Mouse (Mus musculus) retina, postnatal 1 day (tissue): ENCODE measurements around the gene Ddc.

Experiments used
- DNase-seq: peaks from one replicate; pipeline ENCODE4 v3.0.0-alpha.2; 2012

Gene Ddc

GRCm38 (mm10) chr11:11897645-11898357 is at the start of gene Ddc:
Ddc (minus strand) TSS chr11:11898144.
- no peak for DNase-seq

- no peak for DNase-seq
These were observed 47.8 kb upstream of the Ddc start for GRCm38 (mm10) chr11:11945766-11946165.

- DNase-seq: no peak
These were observed 46.9 kb upstream of the Ddc start for GRCm38 (mm10) chr11:11944814-11945213.

GRCm38 (mm10) chr11:11944082-11944349 is 46.1 kb upstream of the Ddc start:
- DNase-seq: no peak

GRCm38 (mm10) chr11:11943240-11944081 is 45.5 kb upstream of the Ddc start:
- no peak for DNase-seq

DNA sequence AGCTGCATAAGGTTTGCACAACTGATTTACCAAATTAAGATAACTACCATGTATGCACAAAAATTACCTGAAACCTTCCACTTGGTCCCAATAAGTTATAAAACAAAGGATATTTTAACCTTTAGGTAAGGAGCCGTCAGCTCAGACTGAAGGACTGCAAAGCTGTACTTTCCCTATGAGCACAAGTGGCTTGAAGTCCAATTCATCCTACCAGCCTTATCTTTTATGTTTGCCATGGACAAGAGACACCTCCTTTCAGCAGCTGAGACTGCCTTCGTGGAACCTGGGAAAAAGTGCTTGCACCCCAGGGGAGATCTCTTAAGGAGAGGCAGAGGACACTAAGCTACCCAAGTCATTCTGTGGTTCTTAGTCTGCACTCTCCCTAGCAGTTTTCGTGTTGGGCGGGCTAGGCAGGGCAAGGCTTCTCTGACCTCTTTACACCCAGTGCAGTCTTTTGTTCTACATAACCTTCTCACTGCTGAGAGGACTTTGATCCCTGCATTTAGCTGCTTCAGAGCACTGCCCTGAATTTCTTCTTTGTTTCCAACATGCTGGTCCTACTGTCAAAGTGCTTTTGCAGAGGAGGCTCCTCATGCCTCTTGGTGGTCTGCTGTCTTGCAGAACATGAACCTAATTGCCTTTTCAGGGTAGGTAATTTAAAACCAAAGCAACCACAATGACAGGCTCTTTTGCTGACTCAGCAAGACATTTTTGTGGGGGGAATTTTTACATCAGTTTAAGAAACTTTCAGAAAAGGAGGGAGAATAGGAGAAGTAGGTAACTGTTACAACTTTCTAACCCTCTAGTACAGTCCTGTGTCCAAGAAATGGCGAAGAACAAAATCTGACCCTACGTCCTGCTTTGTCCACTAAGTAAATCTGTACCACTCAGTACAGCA is 44.6 kb upstream of the Ddc start:
- peak; percentile 79 for DNase-seq

DNA sequence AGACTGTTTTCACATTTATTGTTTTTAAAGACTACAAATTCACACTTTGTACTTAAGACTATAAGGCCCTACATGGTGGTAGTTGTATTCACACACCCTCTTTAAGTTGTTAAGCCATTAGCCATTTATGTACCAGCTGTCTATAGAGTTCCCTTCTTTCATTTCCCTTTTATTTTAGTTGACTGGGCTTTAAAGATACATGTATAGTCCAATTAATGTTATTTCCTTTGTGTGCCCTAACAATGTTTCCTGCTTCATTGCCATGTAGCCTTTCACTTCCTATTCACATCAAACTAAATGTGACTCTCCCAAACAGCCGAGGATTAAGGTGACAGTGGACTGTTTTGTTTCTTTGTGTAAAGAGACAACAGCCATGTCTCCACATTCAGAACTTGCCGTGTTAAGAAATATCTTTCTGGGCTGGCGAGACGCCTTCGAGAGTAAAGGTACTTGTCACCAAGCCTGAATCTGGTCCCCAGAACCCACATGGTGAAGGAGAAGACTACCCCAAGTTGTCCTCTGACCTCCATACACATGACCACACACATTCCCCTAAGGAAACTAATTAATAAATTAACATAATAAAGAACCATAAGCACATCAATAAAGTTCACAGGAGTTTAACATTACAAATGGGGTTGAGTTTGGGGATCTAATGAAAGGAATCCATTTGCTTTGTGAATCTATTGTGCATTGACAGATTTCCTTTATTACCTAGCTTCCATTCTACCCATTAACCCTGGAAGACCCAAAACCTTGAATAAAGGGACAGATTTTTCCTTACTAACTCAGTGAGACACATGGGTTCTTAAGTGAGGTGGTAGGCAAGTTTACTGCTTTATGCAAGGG is 43.1 kb upstream of the Ddc start:
- DNase-seq: peak; percentile 87

- no peak for DNase-seq
These were observed 41.7 kb upstream of the Ddc start for GRCm38 (mm10) chr11:11939611-11940010.

DNA sequence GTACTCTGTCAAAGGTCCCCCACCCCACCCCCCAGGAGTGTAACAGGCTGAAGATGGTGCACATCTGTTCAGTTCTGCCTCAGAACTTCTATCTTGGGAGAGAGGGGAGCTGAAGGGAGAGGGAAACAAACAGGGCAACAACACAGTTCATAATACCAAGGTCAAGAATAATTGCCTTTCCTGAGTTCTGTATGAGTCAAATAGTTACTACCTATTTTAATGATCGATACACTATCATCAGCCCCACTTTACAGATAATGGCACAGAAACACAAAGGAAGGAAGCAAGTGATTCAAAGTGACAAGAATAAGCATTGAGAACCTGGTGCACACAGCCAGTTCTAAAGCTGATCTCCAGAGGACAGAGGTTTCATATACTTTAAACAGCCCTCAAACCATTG is 40.6 kb upstream of the Ddc start:
- DNase-seq: no peak

- no peak for DNase-seq
These were observed 39.5 kb upstream of the Ddc start for GRCm38 (mm10) chr11:11937340-11938030.

DNA sequence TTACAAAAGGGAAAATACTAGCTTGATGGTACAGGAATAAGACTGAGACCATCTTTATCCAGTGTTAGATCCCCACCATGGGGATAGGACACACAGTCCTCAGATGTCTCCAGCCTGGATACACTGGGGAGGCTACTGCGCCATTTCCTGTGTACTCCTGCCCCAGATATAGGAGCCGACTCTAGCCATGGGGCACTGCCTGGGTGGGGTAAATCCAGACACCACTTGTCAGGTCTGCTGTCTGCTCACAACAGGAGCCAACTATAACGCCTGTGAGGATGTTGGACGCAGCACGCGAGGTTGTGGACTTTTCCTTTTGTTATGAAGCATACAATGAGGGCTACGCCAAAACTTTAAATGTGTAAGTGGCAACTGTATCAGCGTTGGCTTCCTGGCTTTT is 36.9 kb upstream of the Ddc start:
- no peak for DNase-seq

- DNase-seq: peak; percentile 20
These were observed 34.3 kb upstream of the Ddc start for GRCm38 (mm10) chr11:11932102-11932789.

DNA sequence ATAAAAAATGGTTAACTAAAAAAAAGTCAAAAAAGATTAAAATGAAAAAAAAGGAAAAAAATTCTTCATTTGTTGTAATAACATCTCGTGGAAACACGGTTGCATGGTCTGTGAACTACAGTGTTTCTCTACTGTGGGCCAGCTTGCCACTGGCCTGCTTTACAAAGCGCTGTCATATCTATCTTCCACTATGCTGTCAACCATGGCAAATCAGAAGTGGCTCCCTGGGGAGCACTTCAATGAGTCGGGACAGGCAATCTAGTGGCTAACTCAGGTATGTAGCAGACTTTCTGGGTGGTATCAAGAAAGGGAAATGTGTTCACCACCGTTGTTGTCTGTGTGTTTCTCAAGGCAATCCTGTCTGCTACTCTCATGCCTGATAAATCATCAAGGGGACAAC is 33.7 kb upstream of the Ddc start:
- peak; percentile 29 for DNase-seq

DNA sequence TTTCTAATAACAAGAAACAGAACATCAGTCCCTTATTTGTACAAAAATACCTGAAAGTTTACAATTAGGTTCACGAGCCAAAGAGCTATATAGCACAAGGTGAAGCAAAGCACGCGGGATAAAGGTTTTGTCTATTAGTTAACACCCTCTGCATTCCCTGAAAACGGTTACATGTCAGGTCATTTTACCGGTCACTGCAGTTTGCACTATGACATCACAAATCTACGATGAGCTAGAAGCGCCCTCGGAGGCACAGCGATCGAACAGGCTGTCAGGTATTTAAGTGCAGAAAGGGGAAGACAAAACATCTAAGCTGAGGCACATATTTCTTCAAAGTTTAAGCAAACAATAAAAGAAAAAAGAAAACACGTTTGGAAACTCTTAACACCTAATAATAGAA is 32.6 kb upstream of the Ddc start:
- DNase-seq: no peak

DNA sequence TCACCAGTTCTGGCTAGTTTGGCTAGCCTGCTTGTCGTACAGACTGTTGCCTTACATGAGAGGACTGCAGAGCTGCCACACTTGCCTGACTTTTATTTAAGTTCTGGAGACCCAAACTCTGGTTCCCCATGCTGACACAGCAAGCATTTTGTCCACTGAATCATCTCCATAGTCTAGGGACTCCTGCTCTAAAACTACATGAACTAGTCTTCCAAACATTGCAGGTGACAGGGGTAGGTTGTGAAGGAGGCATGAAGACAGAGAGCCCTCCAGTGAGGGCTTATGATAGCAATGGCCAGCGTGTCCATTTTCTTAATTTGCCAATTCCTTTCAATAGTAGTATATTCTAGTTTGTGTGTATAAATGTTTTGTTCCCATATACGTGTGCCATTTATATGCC is 31.1 kb upstream of the Ddc start:
- no peak for DNase-seq

DNA sequence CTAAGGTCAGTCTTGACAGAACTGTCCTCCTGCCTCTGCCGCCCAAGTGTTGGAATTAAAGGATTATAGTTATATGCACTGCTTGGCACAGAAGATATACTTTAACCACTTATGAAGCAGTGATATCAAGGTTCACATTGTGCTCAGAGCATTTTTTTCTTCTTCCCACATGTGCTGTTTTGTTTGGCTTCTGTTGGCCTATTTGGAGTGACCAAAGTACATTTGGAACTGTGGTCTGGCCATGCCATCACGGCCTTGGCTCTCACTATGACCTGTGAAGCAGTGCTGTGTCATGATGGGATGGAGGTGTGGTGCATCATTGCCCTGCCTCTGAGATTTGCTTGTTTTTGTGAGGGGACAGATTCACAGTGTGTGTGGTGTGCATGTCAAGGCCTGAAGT is 30.6 kb upstream of the Ddc start:
- DNase-seq: no peak

DNA sequence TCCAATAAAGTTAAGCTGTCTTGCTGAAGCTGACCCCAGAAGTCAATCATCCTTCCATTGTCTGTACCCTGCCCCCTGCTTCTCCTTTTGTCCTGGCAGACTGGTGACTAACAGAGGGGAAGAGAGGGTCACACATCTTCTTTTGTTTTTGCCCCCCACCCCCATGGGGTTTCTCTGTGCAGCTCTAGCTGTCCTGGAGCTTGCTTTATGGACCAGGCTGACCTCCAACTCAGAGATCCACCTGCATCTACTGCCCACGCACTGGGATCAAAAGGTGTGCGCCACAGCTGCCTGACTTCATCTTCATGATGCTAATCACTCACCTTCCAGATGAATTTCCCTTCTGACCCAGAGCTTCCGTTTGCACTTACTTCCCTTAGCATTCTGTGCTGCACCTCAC is 26.0 kb upstream of the Ddc start:
- no peak for DNase-seq

GRCm38 (mm10) chr11:11923345-11923744 is 25.4 kb upstream of the Ddc start:
- no peak for DNase-seq

- DNase-seq: no peak
These were observed 24.2 kb upstream of the Ddc start for GRCm38 (mm10) chr11:11922106-11922505.

DNA sequence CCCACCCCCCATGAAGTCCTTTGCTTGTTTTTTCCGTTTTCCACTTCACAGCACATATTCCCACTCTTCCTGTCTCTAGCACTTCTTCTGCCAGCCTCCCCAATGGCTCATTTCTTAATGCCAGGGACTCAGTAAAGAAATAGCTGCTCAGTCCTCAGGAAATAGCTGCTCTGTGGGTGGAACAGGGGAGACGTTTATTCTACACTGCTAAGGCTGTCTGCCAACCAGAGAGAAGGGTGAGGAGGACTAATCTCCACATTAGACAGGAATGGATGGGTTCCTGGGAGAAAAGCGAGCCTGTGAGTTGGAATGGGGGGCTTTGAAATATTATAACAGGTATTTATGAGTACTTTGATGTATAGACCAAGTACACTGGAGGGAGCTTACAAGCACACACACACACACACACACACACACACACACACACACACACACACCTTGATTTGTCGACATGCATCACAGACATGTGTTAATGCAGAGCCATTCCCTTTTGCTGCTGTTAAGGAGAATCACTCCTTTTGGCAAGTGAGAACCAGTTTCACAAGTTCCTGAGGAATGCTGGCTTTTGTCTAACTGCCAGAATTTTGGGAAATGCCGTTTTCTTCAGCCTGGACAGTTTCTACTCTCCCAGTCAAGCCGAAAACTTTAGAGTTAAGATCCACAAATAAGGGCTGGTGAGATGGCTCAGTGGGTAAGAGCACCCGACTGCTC is 9.9 kb upstream of the Ddc start:
- DNase-seq: no peak

DNA sequence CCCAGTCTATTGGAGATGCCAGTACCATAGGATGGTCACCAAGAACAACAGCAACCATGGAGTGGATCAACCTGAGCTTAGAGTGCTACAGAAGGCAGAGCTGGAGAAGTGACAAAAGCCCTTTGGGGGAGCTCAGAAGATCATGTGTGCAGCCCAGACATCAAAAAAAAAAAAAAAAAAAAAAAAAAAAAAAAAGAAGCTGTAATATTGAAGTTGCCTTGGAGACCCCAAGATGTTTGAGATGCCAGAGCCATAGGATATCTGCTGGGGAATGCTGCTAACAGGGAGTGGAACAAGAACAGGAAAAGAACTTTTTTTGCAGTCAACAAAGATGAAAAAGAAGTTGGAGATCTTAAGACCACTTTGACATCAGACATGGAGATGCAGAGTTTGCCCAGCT is 7.6 kb upstream of the Ddc start:
- no peak for DNase-seq
